Mouse (Mus musculus) lung, adult 2 months (tissue): Measurements from ENCODE around the gene Crim1.

Source experiments
- CTCF ChIP-seq: fragments of 200-500 bp; IDR thresholded peaks from 2 replicates; pipeline ENCODE4 v1.5.1; 2011; ENCODE audit warnings: mild to moderate bottlenecking, low read length, control low read depth; ENCODE audit not compliant: insufficient read depth
- POLR2A ChIP-seq: fragments of 200-500 bp; IDR thresholded peaks from 2 replicates; pipeline ENCODE4 v1.6.1; 2011; ENCODE audit warnings: low read depth, mild to moderate bottlenecking, control low read depth, low read length, borderline replicate concordance; ENCODE audit errors: extremely low read depth

- no peak for TF ChIP-seq POLR2A
- no peak for TF ChIP-seq CTCF
Measured at GRCm38 (mm10) chr17:78291030-78291429, 91.0 kb downstream of the Crim1 start.
